Mouse (Mus musculus): ENCODE results near the gene Acap2.

DNA sequence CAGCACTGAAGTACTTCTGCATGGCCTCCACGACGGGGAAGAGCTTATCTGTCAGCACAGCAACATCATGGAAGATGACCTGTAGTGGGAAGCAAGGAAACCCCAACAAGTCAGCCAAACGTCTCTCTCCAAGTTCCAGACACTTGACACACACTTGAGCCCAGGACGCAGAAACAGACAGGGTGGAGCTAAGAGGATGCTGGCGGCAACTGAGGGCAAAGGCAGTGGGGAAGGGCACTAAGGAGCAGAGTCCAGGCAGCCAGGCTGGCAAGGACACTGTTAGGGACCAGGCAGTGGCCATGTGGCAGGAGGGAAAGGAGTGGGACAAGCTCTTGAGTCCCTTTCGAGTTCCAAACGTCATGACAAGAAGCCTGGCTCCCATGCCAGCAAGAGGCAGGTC, 150.3 kb downstream of the Acap2 start:
- TF ChIP-seq GATA1 (IDR thresholded peaks at IDR 0.05; ENCODE audit: low read length) (no peak), TAL1 (IDR thresholded peaks at IDR 0.05; ENCODE audit: low read length) (no peak)
